Mouse (Mus musculus) natural killer cell, adult 2 months (primary cell): ENCODE data around the gene Psd.

ENCODE experiments used
- DNase-seq, 2 experiments: peaks; one replicate each; pipeline ENCODE4 v3.0.0; 2022; ENCODE audit warnings: low spot score in 2 of 2

Gene Psd

DNA sequence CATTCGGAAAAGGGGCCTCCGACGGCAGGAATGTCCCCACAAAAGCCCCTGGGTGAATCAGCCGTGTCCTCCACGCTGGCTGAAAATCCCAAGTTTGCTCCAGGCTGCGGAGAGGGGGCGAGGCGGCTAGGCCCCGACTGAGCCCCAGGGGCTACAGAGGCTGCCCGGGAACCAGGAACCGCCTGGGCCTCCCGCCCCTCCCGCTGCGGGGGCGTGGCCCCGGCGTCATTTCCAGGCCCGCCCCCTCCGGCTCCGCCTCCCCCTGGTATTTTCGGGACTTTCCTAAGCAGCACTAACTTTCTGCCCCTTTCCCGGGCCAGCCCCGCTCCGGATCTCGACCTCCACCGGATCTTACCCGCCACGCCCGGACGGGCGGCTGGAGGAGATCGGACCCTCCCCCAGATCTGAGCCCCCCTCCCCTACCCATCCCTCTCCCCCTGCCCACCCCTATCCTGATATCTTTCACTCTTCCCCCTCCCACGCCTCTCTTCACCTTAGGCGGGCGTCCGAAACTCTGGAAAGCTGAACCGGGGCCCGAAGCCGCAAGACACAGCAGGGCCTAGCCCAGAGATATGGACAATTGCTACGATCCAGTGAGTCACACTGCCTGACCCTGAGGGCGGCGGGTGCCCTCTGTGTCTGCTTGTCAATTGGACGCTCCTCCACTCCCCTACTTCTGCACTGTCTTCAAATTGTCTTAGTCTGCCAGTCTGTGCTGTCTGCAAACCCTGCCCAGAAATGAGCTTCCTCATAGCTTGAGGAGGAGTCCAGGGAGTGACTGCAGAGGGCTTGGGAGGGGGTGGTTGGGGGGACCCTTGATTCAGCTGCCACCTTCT is 21.3 kb downstream of the Psd start:
- DNase-seq = peak; percentile 93 to 94

DNA sequence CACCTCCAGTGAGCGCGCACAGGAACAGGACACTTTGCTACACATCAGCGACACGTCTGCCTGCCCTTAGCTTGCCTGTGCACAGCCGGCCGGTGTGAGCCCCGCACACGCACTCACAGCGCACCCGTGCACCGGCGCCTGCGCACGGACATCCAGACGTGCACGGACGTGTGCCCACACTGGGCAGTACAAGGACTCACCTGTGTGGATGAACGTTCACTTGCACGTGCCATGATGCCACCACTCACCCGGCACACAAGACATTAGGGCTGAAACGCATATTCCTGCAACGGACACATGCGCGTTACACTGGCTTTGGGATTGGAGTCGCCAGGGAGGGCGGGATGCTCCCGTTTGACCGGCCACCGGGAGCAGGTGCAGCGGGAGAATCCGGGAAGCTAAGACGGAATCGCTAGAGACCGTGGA is 22.0 kb downstream of the Psd start:
- DNase-seq = no peak

DNA sequence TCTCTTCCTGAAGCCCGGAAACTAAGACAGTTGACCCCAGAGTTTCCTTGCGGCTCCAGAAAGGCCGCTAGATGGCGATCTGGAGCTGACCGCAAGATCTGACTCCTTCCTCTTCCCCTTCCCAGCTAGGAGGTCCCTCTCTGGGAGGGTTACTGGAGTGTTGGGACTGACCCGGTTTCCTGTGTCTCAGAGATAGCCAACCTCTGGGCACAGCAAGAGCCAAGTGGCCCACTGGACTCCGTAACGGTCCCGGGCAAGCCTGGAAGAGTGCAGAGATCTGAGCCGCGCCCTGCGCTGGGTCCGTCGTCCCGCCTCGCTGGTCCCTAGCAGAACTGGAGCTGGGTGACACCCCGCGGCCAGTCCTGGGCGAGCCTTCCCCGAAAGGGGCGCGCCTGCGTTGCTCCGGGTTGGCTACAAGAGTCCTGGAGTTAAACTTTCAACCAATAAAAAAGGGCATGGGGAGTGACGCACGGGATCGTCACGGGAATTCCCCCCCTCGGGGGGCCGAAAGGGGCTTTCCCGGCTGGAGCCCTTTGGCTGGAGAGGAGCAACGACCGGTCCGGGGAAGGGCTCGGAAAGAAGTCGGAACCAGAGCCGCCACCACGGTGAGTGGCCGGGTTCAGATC is 22.6 kb downstream of the Psd start, which contains the start of gene Nfkb2:
Nfkb2 (plus strand) TSS at position 105 of the 626 bp plus-strand sequence.
- DNase-seq = peak; percentile 99 to 100

DNA sequence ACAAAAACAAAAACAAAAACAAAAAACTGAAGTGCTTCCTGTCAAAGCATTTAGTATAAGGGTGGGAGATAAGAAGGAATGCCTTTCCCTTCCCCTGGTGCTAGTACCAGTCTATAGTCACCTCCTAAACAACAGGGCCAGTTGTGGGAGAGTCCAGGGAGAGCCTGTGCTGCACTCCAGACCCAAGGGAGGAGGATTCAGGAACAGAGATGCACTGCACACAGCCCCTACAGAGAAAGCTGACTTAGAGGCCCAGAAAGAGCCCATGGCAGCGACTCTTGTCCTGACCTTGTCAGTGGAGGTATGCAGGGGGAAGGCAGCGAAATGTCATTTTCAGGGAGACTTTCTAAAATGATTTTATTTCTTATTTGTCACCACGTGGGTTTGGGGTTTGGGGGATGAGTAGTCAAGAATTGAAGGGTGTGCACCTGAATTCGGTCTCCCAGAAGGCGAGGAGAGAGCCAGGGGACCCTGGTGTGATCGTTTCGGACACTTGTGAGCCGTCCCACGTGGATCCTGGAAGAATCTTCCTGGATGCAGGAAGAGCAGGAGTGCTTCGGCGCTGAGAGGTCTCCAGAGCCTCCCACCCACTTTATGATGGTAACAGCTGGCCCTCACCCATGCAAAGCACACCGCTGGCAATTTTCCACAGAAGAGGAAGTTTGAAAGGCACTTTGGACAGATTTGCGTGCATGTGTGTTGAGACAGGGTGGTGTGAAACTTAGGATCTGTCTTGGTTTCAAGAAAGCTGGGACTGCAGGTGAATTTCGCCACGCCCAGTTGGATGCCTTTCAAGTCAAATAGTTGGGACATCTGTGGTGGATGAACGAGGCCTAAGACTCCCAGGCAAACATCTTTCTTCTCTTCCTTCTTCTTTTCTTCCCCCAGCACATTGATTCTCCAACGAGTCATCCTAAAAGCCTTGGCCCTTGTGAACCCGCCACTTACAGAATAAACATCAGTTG is 23.4 kb downstream of the Psd start:
- no peak for DNase-seq

DNA sequence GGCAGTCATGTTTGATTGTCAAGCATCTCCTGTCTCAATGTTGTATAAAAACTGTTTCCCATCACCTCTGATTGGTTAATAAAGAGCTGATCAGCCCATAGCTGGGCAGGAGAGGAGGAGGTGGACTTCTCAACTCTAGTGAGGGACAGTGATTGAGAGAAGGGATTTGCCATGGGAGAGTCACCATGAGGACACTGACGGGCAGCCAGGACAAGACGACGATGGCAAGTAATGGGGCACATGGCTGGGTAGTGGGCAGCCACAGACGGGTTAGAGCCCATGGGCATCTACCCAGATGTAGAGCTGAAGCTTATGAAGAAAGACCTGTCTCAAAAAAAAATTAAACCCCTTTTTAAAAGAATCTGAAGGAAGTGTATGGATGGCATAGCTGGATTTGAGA is 24.4 kb downstream of the Psd start:
- DNase-seq = no peak

DNA sequence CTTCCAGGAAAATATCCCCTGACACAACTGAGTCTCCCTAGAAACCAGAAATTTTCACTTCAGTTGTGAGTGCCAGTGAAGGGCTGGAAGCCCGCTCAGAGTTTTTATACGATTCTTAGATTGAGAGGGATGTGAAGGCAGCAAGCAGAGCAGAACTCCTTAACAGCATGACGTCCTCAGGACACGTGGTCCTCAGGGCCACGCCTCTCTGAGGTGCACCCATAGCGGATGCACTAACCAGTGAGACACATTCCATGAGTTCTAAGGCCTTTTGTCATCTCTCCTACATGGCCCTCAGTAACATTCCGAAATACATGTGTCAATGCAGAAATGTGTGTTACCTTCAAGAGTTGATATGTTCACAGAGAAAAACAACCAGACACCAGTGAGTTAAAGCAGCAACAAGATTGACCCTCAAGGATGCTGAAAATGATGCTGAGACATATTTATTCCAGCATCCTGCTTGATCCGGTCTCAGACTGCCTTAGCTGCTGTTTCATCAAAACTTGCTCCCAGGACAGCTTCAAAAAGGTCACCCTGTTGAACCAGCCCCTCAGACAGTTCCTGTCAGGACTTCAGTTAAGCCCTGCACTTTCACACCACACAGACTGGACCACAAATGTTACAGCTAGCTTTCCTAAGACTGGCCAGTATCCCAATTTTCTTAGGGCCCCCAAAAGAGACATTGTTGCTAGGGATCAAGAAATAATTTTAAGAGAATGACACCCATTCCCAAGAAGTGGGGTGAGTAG is 26.5 kb downstream of the Psd start:
- no peak for DNase-seq

DNA sequence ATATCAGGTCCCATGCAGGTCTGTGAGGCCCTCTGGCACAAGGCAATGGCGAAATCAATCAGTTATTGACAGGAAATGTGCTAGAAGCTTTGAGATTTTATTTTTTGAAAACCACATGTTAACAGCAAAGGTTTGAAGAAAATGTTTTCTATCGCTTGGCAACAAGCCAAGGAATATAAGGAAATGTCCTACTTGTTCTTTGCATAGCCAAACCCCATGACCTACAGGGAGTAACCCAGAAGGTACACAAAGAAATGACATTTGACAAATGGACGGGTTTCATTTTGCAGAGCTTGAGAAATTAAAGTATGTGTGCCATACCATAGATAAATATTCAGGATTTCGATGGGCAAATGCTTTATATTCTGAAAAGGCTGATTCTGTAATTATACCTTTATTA is 30.0 kb downstream of the Psd start:
- no peak for DNase-seq

DNA sequence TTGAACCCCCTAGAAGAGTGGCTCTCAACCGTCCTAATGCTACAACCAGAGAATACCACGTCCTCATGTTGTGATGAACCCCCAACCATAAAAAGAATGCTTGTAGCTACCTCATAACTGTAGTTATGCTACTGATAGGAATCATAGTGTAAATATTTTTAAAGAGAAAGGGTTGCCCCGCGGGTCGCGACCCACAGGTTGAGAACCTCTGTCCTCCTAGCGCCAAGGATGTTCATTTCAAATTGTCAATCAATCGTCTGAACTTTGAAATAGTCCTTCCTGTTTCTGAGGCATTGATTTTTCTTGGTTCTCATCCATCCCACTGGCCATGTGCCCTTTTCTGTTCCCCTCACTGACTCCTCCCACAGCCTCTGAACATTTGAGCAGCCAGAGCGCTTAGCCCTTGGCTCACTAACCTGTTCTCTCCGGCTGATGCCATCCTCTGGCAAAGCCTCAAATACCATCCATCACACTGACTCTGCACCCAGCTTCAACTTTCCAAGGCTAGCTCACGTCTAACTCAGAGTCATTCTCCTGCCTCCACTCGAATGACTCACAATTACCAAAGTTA is 36.3 kb downstream of the Psd start:
- DNase-seq = no peak

DNA sequence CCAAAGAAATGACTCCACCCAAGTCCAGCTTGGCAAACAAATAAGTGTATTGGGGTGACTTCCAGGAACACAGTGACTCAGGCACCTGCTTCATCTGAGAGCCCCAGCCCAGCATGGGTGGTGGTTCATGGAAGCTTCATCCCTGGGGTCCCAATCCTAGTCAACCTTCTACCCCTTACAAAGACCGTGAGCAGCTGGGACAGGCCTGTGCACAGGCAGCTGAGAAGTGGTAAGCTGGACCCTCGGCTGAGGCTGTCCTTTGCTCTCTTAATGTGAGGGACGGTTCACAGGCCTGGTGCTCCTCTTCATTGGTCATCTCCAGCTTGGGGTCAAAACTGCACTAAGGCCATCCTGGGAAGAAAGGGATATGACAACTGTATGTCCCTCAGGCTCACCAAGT is 39.4 kb downstream of the Psd start:
- no peak for DNase-seq

DNA sequence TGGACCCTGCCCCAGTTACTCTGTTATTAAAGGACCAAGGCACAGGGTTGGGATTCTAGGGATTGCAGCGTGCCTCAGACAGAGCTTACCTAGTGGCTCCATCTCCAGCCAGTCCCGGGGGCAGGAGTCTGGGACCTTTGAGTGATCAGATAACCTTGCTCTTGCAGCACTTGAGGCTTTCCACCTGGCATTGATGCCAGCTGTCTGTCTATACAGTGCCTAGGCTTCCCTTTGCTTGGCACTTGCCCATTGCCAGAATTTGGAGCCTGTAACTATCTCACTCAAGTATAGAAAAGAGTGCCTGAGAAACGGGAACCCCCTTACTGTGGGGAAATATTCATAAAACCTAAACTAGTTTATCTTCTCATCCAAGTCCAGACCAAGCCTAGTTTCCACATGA is 40.0 kb downstream of the Psd start:
- DNase-seq = no peak

DNA sequence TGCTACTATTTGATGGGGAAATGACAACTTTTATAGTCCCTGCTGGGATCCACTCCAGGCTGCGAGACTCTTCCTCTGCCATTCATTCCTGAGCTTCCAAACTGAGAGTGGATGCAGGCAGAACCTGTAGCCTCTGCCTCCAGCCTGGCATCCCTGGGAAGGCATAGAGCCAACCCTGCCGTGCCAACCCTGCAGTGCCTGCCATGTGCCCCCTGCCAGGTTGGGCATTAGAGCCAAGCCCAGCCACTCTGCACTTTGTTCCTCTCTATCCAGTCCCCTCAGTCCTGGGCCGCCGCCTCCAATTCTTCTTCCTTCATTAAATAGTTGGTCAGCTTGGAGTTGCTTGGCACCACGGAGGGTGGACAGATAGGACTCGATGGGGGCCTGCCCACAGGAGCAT is 40.9 kb downstream of the Psd start:
- DNase-seq = no peak

DNA sequence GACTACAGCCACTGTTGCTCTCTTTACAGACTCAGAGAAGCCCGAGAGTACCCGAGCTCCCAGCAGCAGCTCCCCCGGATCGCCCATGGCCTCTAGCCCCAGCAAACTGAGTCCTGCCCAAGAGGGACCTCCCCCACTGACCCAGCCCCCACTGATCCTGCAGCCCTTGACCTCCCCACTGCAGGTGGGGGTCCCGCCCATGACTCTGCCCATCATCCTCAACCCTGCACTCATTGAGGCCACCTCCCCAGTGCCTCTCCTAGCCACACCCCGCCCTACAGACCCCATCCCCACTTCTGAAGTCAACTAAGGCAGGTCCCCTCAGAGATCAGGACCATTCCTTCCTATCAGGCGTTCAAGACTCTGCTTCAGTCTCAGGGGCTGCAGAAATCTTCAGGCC is 41.3 kb downstream of the Psd start:
- no peak for DNase-seq

DNA sequence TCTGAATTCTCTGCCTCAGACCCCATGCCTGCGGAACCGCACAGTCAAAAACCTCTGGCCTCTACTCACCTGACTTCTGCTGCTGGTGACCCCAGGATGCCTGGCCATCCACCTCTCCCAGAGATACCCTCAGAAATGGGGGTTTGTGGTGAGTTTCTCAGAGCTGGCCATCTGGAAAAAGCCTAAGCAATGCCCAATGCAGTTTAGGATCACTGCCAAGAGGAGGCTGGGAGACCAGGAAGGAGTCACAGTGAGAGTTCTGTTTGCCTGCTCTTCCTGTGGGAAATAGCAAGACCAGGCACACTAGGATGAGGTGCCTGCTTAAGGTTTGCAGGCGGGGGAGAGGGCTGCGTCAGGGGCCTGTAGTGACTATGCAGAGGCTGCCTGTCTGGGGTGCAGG is 42.3 kb downstream of the Psd start:
- no peak for DNase-seq

DNA sequence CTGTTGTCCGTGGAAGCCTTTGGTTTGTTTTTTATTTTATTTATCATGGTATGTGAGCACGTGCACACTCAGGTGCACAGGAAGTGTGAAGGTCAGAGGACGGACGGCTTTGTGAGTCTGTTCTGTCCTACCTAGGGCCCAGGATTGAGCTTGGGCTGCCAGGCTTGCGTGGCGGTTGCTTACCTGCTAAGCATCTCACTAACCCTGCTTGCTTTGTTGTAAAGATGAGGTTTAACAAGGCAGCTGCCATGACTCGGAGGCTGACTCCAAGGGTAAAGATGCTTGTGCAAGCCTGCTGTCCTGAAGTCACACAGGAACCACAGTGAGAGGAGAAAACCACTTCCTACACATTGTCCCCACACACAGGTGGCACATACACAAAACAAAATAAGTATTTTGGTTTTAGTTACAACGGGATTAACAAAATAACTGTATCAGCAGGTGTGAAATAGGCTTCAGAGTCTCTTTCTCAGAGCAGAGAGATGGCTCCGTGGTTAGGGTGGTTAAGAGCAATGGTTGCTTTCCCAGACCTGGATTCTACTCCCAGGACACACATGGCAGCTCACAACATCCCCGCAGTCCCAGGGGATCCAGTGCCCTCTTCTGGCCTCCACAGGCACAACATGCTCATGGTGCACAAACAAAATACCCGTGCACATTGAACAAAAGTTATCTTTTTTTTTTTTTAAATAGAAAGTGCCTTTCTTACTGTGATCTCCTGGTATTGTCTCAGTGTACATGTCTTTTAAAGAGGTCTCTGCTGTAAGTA is 44.7 kb downstream of the Psd start:
- no peak for DNase-seq

DNA sequence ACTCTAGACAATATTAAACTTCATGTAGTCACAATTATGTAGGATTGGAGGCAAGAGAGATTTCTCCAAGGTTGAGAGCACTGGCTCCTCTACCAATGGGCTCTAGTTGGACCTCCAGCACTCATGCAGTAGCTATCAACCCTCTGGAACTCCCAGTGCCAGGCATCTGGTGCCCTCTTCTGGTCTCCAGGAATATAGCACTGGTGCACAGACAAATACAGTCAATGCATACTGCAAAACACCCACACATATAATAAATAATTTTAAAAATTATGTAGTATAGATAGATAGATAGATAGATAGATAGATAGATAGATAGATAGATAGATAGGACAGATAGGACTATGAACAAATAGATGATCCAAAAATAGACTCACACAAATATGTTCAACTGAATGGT is 51.6 kb downstream of the Psd start:
- DNase-seq = peak in 1 of 2 experiments; percentile 21

DNA sequence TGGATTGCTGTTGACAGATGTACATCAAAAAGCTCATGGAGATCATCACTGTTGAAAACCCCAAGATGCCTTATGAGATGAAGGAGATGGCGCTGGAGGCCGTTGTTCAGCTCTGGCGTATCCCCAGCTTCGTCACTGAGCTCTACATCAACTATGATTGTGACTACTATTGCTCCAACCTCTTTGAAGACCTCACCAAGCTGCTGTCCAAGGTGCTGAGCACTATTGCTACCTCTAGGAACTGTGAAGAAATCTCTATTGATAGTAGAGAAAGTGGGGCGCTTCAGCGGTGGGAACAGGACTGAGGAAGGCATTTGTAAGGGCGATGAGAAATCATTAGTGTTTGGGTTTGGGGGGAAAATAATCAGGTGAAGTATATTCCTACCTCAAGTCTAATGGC is 62.2 kb downstream of the Psd start:
- DNase-seq = no peak
